In genomic region chr5:24597221-24597728, GRCm38 (mm10) we compare ENCODE assay signal across 8 mouse cellular contexts. TPM values are rescaled to one million over a fixed set of nuclear protein-coding genes. Genes with fewer than 3 reads are reported as not detected.
DNase-seq lines count a peak whose midpoint lies in the region; ATAC-seq and TF ChIP-seq lines count a peak whose summit lies in the region.

No protein-coding gene starts in this region.

- no peaks in the 10 kb centered on the region for H3K27me3 ChIP-seq in heart, adult 2 months (ENCODE audit: control insufficient read depth, insufficient read depth, low read length)
- H3K27me3 ChIP-seq in liver, postnatal 0 days (ENCODE audit: insufficient read depth, low read length), result peaks cover 47% of the 10 kb centered on the region
- H3K27me3 ChIP-seq in neural tube, embryonic 12.5 days (replicated peaks), result 0 out of 2 replicates have a peak, but pooled peaks cover 6% of the 10 kb centered on the region

- 0 out of 2 replicates have a peak, but pooled peaks have one; percentile 21 for TF ChIP-seq EP300 in heart, adult 2 months (IDR thresholded peaks at IDR 0.05; ENCODE audit: insufficient read depth, low read depth, low read length)
- no peak for TF ChIP-seq EP300 in liver, postnatal 0 days (IDR thresholded peaks at IDR 0.05; ENCODE audit: low read depth)

- 57% methylated on average over 2 of the region's 2 CpGs for WGBS in heart, adult 2 months
- 58% methylated on average over 2 of the region's 2 CpGs for WGBS in liver, postnatal 0 days (ENCODE audit: insufficient replicate concordance)
- WGBS in neural tube, embryonic 12.5 days, result 50% methylated on average over 2 of the region's 2 CpGs

- DNase-seq in CD8-positive naive resting alpha-beta T cell, adult 2 months (ENCODE audit: low read depth in 2 of 2, low spot score in 2 of 2), result peak; percentile 66 to 77
- peak; percentile 87 for DNase-seq in adrenal gland, postnatal 10 days
- peak; percentile 83 for DNase-seq in embryo, embryonic 9.5 days (ENCODE audit: extremely low spot score)
- DNase-seq in heart, adult 2 months, result peak; percentile 77 to 78
- DNase-seq in kidney, adult 9 months, result peak; percentile 91
- DNase-seq in liver, postnatal 0 days, result peak; percentile 79
- DNase-seq in thymus, postnatal 25 days, result peak; percentile 74

- ATAC-seq in liver, postnatal 0 days, result peak; percentile 68
- ATAC-seq in neural tube, embryonic 12.5 days (ENCODE audit: low FRiP score, low read depth), result peak; percentile 10; the same call in 1 of the 2 replicates

- TF ChIP-seq CTCF in heart, adult 2 months (IDR thresholded peaks at IDR 0.05), result peak; percentile 87
- TF ChIP-seq CTCF in liver, postnatal 0 days (IDR thresholded peaks at IDR 0.05; ENCODE audit: low read depth), result peak; percentile 77

- H3K36me3 ChIP-seq in heart, adult 2 months (ENCODE audit: control insufficient read depth, insufficient read depth, low read length), result no peaks in the 10 kb centered on the region
- H3K36me3 ChIP-seq in liver, postnatal 0 days (replicated peaks; ENCODE audit: insufficient read depth, low read length), result 0 out of 2 replicates have a peak, but pooled peaks cover 3% of the 10 kb centered on the region
- peaks cover 33% of the 10 kb centered on the region for H3K36me3 ChIP-seq in neural tube, embryonic 12.5 days

- peak overlapping the region; percentile 64 for H3K27ac ChIP-seq in heart, adult 2 months
- no peak overlapping the region for H3K27ac ChIP-seq in liver, postnatal 0 days (ENCODE audit: low read depth)
- peak overlapping the region; percentile 62 for H3K27ac ChIP-seq in neural tube, embryonic 12.5 days

- peak overlapping the region; percentile 40; the same call in 1 of the 2 replicates for H3K4me3 ChIP-seq in heart, adult 2 months
- H3K4me3 ChIP-seq in liver, postnatal 0 days (ENCODE audit: low read depth, low read length), result no peak overlapping the region
- H3K4me3 ChIP-seq in neural tube, embryonic 12.5 days, result no peak overlapping the region

- intact Hi-C loops in heart, adult 2 months (cut with DNase I), result loop anchor here (1.0 to 2.0 kb wide), 3 partner anchors 56 to 87 kb away; no protein-coding TSS in a partner anchor

- H3K79me2 ChIP-seq in heart, adult 2 months (replicated peaks; ENCODE audit: control insufficient read depth, insufficient read depth, low read length), result no peaks in the 10 kb centered on the region

- peak overlapping the region; percentile 52 for H3K4me2 ChIP-seq in liver, postnatal 0 days (ENCODE audit: low read depth, low read length)
- H3K4me2 ChIP-seq in neural tube, embryonic 12.5 days (replicated peaks), result peak overlapping the region; percentile 48

- H3K4me1 ChIP-seq in heart, adult 2 months (ENCODE audit: control insufficient read depth, insufficient read depth, low read length), result peaks cover 8% of the 10 kb centered on the region
- H3K4me1 ChIP-seq in liver, postnatal 0 days (ENCODE audit: insufficient read depth), result peaks cover 18% of the 10 kb centered on the region
- peaks cover 66% of the 10 kb centered on the region for H3K4me1 ChIP-seq in neural tube, embryonic 12.5 days

- no peak for TF ChIP-seq POLR2A in heart, adult 2 months (IDR thresholded peaks at IDR 0.05; ENCODE audit: insufficient read depth, low read depth, low read length)

- H3K9ac ChIP-seq in heart, adult 2 months (ENCODE audit: low read depth, low read length), result 0 out of 2 replicates have a peak overlapping the region, but pooled peaks have one; percentile 27
- H3K9ac ChIP-seq in liver, postnatal 0 days (replicated peaks), result no peak overlapping the region
- peak overlapping the region; percentile 38; the same call in 1 of the 2 replicates for H3K9ac ChIP-seq in neural tube, embryonic 12.5 days

- H3K9me3 ChIP-seq in liver, postnatal 0 days (ENCODE audit: low read length), result no peaks in the 10 kb centered on the region
- no peaks in the 10 kb centered on the region for H3K9me3 ChIP-seq in neural tube, embryonic 12.5 days

RNA-seq across cellular contexts. Expression of gene Chpf2, which starts 10.7 kb away (rescaled TPM):
- total RNA-seq in adrenal gland, postnatal 10 days (2021), result 10 to 100 TPM; 35.4 to 46.3 TPM
- 1 to 10 TPM; 7.5 to 9.0 TPM for total RNA-seq in heart, adult 2 months (2021)
- polyA plus RNA-seq in heart, adult 2 months (2012; rRNA removed), result 9.9 and 12.3 TPM in 2 replicates
- polyA plus RNA-seq in liver, postnatal 0 days (2015; fragmentation: Nextera tagmentation; extraction: Ambion mirVana), result 13.8 and 15.9 TPM in 2 replicates
- 19.8 and 21.6 TPM in 2 replicates for polyA plus RNA-seq in neural tube, embryonic 12.5 days (2016; fragmentation: Nextera tagmentation; extraction: Ambion mirVana)

RNA-seq across cellular contexts. Expression of gene Abcf2, which starts 20.0 kb away (rescaled TPM):
- 10 to 100 TPM; 51.0 to 53.3 TPM for total RNA-seq in adrenal gland, postnatal 10 days (2021)
- total RNA-seq in heart, adult 2 months (2021), result 10 to 100 TPM; 52.5 to 55.8 TPM
- polyA plus RNA-seq in heart, adult 2 months (2012; rRNA removed), result 43.3 and 57.2 TPM in 2 replicates
- 24.9 and 26.4 TPM in 2 replicates for polyA plus RNA-seq in liver, postnatal 0 days (2015; fragmentation: Nextera tagmentation; extraction: Ambion mirVana)
- polyA plus RNA-seq in neural tube, embryonic 12.5 days (2016; fragmentation: Nextera tagmentation; extraction: Ambion mirVana), result 114 and 123 TPM in 2 replicates

RNA-seq across cellular contexts. Expression of gene Smarcd3, which starts 26.9 kb away (rescaled TPM):
- total RNA-seq in adrenal gland, postnatal 10 days (2021), result 10 to 100 TPM; 16.4 to 26.0 TPM
- 10 to 100 TPM; 58.7 to 61.8 TPM for total RNA-seq in heart, adult 2 months (2021)
- polyA plus RNA-seq in heart, adult 2 months (2012; rRNA removed), result 60.2 and 61.0 TPM in 2 replicates
- polyA plus RNA-seq in liver, postnatal 0 days (2015; fragmentation: Nextera tagmentation; extraction: Ambion mirVana), result 0.80 and 0.84 TPM in 2 replicates
- polyA plus RNA-seq in neural tube, embryonic 12.5 days (2016; fragmentation: Nextera tagmentation; extraction: Ambion mirVana), result 82.2 and 90.6 TPM in 2 replicates

RNA-seq across cellular contexts. Expression of gene 4931409K22Rik, which starts 40.7 kb away (rescaled TPM):
- total RNA-seq in adrenal gland, postnatal 10 days (2021), result not detected
- not detected for total RNA-seq in heart, adult 2 months (2021)
- 0.06 TPM in 1 of 2 replicates, not detected in the other for polyA plus RNA-seq in heart, adult 2 months (2012; rRNA removed)
- not detected in 2 replicates for polyA plus RNA-seq in liver, postnatal 0 days (2015; fragmentation: Nextera tagmentation; extraction: Ambion mirVana)
- 0.15 and 0.20 TPM in 2 replicates for polyA plus RNA-seq in neural tube, embryonic 12.5 days (2016; fragmentation: Nextera tagmentation; extraction: Ambion mirVana)

RNA-seq across cellular contexts. Expression of gene Asb10, which starts 56.5 kb away (rescaled TPM):
- 1 to 10 TPM; 1.0 to 6.2 TPM for total RNA-seq in adrenal gland, postnatal 10 days (2021)
- total RNA-seq in heart, adult 2 months (2021), result 10 to 100 TPM; 80.8 to 93.5 TPM
- polyA plus RNA-seq in heart, adult 2 months (2012; rRNA removed), result 138 and 163 TPM in 2 replicates
- 0.06 and 0.14 TPM in 2 replicates for polyA plus RNA-seq in liver, postnatal 0 days (2015; fragmentation: Nextera tagmentation; extraction: Ambion mirVana)
- 0.37 and 0.82 TPM in 2 replicates for polyA plus RNA-seq in neural tube, embryonic 12.5 days (2016; fragmentation: Nextera tagmentation; extraction: Ambion mirVana)

Comparison
In these comparisons a context has a peak if more than half of its experiments do, and no peak if none do; other contexts are left out.
1. RNA of gene Smarcd3, which starts 26.9 kb away (polyA plus RNA-seq): 82.2 to 90.6 TPM in neural tube, embryonic 12.5 days and 60.2 to 61.0 TPM in heart, adult 2 months; 0.80 to 0.84 TPM in liver, postnatal 0 days; every median in the first group is over 10 times any median in the second.
2. Peak in every context shown above with its lines, with median percentiles within 50 percentile points of each other: DNase-seq.